Mouse (Mus musculus): Measurements from ENCODE around the gene Cdc123. TPM values are rescaled to one million over a fixed set of nuclear protein-coding genes. Genes with fewer than 3 reads are reported as not detected.

The Cdc123 gene
- polyA plus RNA-seq, 1 experiment from 2014 or later = 304 TPM

DNA sequence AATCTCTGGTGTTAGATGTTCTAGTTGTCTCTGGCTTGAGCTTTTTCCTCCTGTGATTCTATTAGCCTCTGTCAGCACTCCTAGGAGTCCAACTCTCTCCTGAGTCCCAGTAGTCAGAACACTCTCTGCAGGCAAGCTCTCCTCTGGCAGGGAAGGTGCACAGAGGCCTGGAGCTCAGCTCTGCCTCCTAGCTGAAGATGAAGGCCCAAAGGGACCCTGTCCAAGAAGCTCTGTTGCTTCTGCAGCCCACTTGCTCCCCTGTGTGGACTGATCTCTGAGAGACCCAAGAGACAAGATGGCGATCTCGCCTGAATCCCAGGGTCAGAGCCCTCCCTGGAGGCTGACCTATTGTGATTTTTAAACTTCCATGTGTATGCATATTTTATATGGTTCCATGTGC is 86.4 kb downstream of the Cdc123 start:
- ATAC-seq (replicated peaks; ENCODE audit: low FRiP score) = no peak
- Histone ChIP-seq H3K4me1 (no peaks in the 10 kb centered on the region), H3K9me3 (replicated peaks) (no peaks in the 10 kb centered on the region), H3K4me2 (no peak overlapping the region), H3K36me3 (no peaks in the 10 kb centered on the region), H3K27ac (no peak overlapping the region), H3K27me3 (no peaks in the 10 kb centered on the region), H3K4me3 (replicated peaks) (no peak overlapping the region), H3K9ac (no peak overlapping the region)
- 89% methylated on average over 2 of the region's 2 CpGs for WGBS

DNA sequence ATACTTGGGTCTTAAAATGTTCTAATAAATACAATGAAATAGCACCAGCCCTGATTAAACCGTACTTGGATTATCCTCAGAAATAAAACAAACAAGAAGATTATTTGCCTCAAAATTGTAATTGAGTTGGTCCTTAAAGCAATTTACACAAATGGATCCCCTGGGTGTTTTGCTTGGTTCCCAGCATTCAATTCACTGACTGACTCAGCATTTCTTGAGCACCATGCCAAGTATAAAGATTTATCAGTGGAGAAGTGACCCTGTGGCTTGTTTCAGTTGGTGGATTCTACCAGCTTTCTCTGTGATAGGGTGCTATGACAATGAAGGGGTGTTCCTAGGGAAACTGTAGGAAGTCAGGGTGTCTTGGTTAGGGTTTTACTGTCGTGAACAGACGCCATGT is 94.1 kb downstream of the Cdc123 start:
- ATAC-seq (replicated peaks; ENCODE audit: low FRiP score) = no peak
- WGBS = 85% methylated on average over 3 of the region's 3 CpGs
- no peak overlapping the region for H3K9ac ChIP-seq

DNA sequence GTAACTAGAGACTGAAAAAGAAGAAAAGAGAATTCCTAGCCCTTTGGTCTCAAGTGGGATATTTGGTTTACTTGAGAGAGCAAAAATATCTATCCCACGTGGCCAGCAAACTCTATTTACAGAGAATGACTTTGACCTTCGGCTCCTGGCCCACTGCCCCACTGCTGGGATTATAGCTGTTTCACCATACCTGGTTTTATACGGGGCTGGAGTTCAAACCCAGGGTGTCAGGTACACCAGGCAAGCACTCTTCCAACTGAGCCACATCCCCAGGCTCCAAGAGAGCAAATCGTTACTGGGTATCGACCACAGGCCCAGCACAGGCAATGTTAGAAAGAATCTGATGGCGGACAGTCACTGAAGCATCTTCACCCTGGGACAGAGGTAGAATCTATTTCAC is 95.8 kb downstream of the Cdc123 start:
- H3K4me2 ChIP-seq = no peak overlapping the region
- no peaks in the 10 kb centered on the region for H3K9me3 ChIP-seq (replicated peaks)
- no peak overlapping the region for H3K9ac ChIP-seq
- ATAC-seq (replicated peaks; ENCODE audit: low FRiP score) = no peak
- H3K27me3 ChIP-seq = no peaks in the 10 kb centered on the region
- WGBS = 76% methylated on average over 6 of the region's 6 CpGs
- no peak overlapping the region for H3K27ac ChIP-seq
- H3K36me3 ChIP-seq = no peaks in the 10 kb centered on the region
- peaks cover 15% of the 10 kb centered on the region for H3K4me1 ChIP-seq
- no peak overlapping the region for H3K4me3 ChIP-seq (replicated peaks)

More for the DNA sequence above, 94.1 kb downstream of the Cdc123 start:
- Histone ChIP-seq H3K27me3 (no peaks in the 10 kb centered on the region), H3K36me3 (no peaks in the 10 kb centered on the region), H3K4me2 (no peak overlapping the region), H3K9me3 (replicated peaks) (no peaks in the 10 kb centered on the region), H3K27ac (no peak overlapping the region), H3K4me3 (replicated peaks) (no peak overlapping the region), H3K4me1 (peaks cover 14% of the 10 kb centered on the region)

DNA sequence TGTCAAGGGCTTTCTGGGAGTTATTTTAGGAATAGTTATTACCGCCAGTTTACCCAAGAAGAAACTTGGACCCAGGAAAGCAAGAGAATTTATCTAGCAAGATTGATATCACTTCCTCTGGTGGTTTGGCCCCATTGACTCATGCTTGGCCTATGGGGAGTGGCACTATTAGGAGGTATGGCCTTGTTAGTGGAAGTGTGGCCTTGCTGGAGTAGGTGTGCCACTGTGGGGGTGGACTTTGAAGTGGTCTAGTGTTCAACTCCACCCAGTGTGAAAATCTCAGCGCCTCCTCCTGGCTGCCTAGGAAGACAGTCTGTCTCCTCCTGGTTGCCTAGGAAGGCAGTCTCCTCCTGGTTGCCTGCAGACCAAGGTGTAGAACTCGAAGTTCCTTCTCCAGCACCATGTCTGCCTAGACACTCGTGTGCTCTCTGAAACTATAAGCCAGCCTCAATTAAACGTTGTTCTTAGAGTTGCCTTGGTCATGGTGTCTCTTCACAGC is 97.4 kb downstream of the Cdc123 start:
- Histone ChIP-seq H3K36me3 (no peaks in the 10 kb centered on the region), H3K4me1 (peaks cover 18% of the 10 kb centered on the region), H3K27ac (no peak overlapping the region), H3K9me3 (replicated peaks) (no peaks in the 10 kb centered on the region), H3K9ac (no peak overlapping the region), H3K4me2 (no peak overlapping the region), H3K27me3 (no peaks in the 10 kb centered on the region), H3K4me3 (replicated peaks) (no peak overlapping the region)
- WGBS = 83% methylated on average over 5 of the region's 5 CpGs
- no peak for ATAC-seq (replicated peaks; ENCODE audit: low FRiP score)

DNA sequence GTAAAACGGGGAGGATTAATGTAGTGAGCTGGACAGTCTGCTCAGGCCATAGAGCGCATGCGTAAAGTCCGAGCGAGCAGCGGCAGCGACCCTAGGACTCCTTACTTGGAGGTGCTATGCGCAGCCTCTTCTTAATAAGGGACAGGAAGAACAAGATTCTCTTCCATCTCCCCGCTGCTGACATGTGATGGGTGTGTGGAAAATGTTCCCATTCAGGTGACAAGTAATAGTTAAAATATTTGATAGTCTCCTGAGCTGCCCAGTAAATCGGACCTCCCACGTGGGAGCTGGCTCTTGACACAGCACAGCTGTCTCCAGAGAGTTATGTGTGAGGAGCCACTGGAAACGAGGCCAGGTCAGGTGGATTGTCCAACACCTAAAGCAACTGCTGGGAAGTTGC is 98.4 kb downstream of the Cdc123 start:
- peak; percentile 88 for ATAC-seq (replicated peaks; ENCODE audit: low FRiP score)
- Histone ChIP-seq H3K27ac (peak overlapping the region; percentile 68), H3K27me3 (no peaks in the 10 kb centered on the region), H3K9ac (no peak overlapping the region), H3K4me3 (replicated peaks) (peak overlapping the region; percentile 28), H3K36me3 (no peaks in the 10 kb centered on the region), H3K4me1 (peaks cover 18% of the 10 kb centered on the region), H3K4me2 (peak overlapping the region; percentile 52), H3K9me3 (replicated peaks) (no peaks in the 10 kb centered on the region)
- WGBS = 34% methylated on average over 12 of the region's 12 CpGs

Other genes starting within 250 kb of the Cdc123 start
- 1.9 and 2.4 TPM in 2 replicates for gene Camk1d, start 130.6 kb downstream of the Cdc123 start, polyA plus RNA-seq (2015; fragmentation: Nextera tagmentation; extraction: Ambion mirVana)
- 77.5 and 82.9 TPM in 2 replicates for gene Nudt5, start 145 bp downstream of the Cdc123 start, polyA plus RNA-seq (2015; fragmentation: Nextera tagmentation; extraction: Ambion mirVana)
- 1.8 and 2.4 TPM in 2 replicates for gene Gm13199, start 17.8 kb upstream of the Cdc123 start, polyA plus RNA-seq (2015; fragmentation: Nextera tagmentation; extraction: Ambion mirVana)
- gene Sec61a2, start 50.3 kb upstream of the Cdc123 start, polyA plus RNA-seq (2015; fragmentation: Nextera tagmentation; extraction: Ambion mirVana) = 88.7 and 99.8 TPM in 2 replicates
- gene Dhtkd1, start 97.6 kb upstream of the Cdc123 start, polyA plus RNA-seq (2015; fragmentation: Nextera tagmentation; extraction: Ambion mirVana) = 3.8 and 4.6 TPM in 2 replicates
- gene Upf2, start 106.3 kb upstream of the Cdc123 start, polyA plus RNA-seq (2015; fragmentation: Nextera tagmentation; extraction: Ambion mirVana) = 10.7 and 11.5 TPM in 2 replicates